Mouse (Mus musculus) lung, embryonic 15.5 days (tissue): Measurements from ENCODE around the gene Bnip2. TPM values are rescaled to one million over a fixed set of nuclear protein-coding genes. Genes with fewer than 3 reads are reported as not detected.

Experiments used
- ATAC-seq: fragments of 200-750 bp; cut with Nextera tagmentation; 2 replicates; pipeline ENCODE4 v1.8.0; 2017; ENCODE audit warnings: moderate number of reproducible peaks, borderline replicate concordance; ENCODE audit not compliant: low FRiP score, low TSS enrichment; ENCODE audit errors: extremely low read depth
- H3K27ac ChIP-seq: fragments of 300-500 bp; sonication (generic); 2 replicates; pipeline ENCODE4 v1.5.1; 2015; ENCODE audit warnings: moderate library complexity, mild to moderate bottlenecking, inconsistent platforms
- H3K27me3 ChIP-seq: fragments of 300-500 bp; sonication (generic); 2 replicates; pipeline ENCODE4 v1.6.1; 2015; ENCODE audit warnings: inconsistent platforms
- H3K36me3 ChIP-seq: fragments of 300-500 bp; sonication (generic); 2 replicates; pipeline ENCODE4 v1.6.1; 2015; ENCODE audit warnings: inconsistent platforms
- H3K4me1 ChIP-seq: fragments of 300-500 bp; sonication (generic); 2 replicates; pipeline ENCODE4 v1.6.1; 2015; ENCODE audit warnings: inconsistent platforms
- H3K4me2 ChIP-seq: fragments of 300-500 bp; sonication (generic); 2 replicates; pipeline ENCODE4 v1.6.1; 2015; ENCODE audit warnings: inconsistent platforms, mild to moderate bottlenecking, moderate library complexity
- H3K4me3 ChIP-seq: fragments of 300-500 bp; sonication (generic); 2 replicates; pipeline ENCODE4 v1.5.1; 2015; ENCODE audit warnings: mild to moderate bottlenecking, inconsistent platforms
- H3K9ac ChIP-seq: fragments of 300-500 bp; sonication (generic); 2 replicates; pipeline ENCODE4 v1.6.1; 2015; ENCODE audit warnings: inconsistent platforms
- H3K9me3 ChIP-seq: fragments of 300-500 bp; sonication (generic); 2 replicates; pipeline ENCODE4 v1.6.1; 2016; ENCODE audit warnings: inconsistent platforms
- WGBS: fragments of 180-500 bp; shearing (Covaris S2); methylation state at CpG from one replicate; pipeline ENCODE4 v1.1.7; 2015; 5-methylcytosine and 5-hydroxymethylcytosine counted together
- polyA plus RNA-seq: library from polyadenylated mRNA; unstranded; fragments of >200 nt; fragmentation: Nextera tagmentation; extraction: Ambion mirVana; gene quantifications from 2 replicates; pipeline ENCODE4 v1.2.1, GENCODE M21; 2015

Gene Bnip2
- 121 and 122 TPM in 2 replicates for polyA plus RNA-seq

- peaks cover 35% of the 10 kb centered on the region for H3K4me1 ChIP-seq
- 0% methylated on average over 60 of the region's 76 CpGs for WGBS
- peak within 1 kb of the TSS; percentile 96 for H3K27ac ChIP-seq
- peak; percentile 93 for ATAC-seq
- peak within 1 kb of the TSS; percentile 88 for H3K4me3 ChIP-seq
- H3K9me3 ChIP-seq = no peaks in the 10 kb centered on the region
- peak within 1 kb of the TSS; percentile 97 for H3K9ac ChIP-seq
- peak within 1 kb of the TSS; percentile 57 for H3K4me2 ChIP-seq
- H3K36me3 ChIP-seq = 0 out of 2 replicates have a peak, but pooled peaks cover under 1% of the 10 kb centered on the region
- no peaks in the 10 kb centered on the region for H3K27me3 ChIP-seq
Observed at GRCm38 (mm10) chr9:69989303-69990121, at the start of gene Bnip2. Bnip2 (plus strand) TSS chr9:69989466.

GRCm38 (mm10) chr9:69940839-69941490 lies 48.3 kb upstream of the Bnip2 start:
- no peaks in the 10 kb centered on the region for H3K36me3 ChIP-seq
- no peak overlapping the region for H3K4me2 ChIP-seq
- no peaks in the 10 kb centered on the region for H3K4me1 ChIP-seq
- H3K27ac ChIP-seq = no peak overlapping the region
- H3K27me3 ChIP-seq = no peaks in the 10 kb centered on the region
- H3K9me3 ChIP-seq = no peaks in the 10 kb centered on the region
- 82% methylated on average over 7 of the region's 7 CpGs for WGBS
- no peak for ATAC-seq
- no peak overlapping the region for H3K4me3 ChIP-seq
- H3K9ac ChIP-seq = no peak overlapping the region

GRCm38 (mm10) chr9:69941556-69941955 lies 47.7 kb upstream of the Bnip2 start:
- WGBS = 69% methylated on average over 6 of the region's 6 CpGs
- no peak overlapping the region for H3K9ac ChIP-seq
- H3K36me3 ChIP-seq = no peaks in the 10 kb centered on the region

GRCm38 (mm10) chr9:69948964-69949363 lies 40.3 kb upstream of the Bnip2 start:
- Histone ChIP-seq H3K27me3 (no peaks in the 10 kb centered on the region), H3K27ac (no peak overlapping the region), H3K36me3 (no peaks in the 10 kb centered on the region), H3K9ac (no peak overlapping the region), H3K4me1 (no peaks in the 10 kb centered on the region), H3K9me3 (no peaks in the 10 kb centered on the region), H3K4me2 (no peak overlapping the region), H3K4me3 (no peak overlapping the region)
- ATAC-seq = no peak
- 7% methylated on average over 2 of the region's 2 CpGs for WGBS

More at GRCm38 (mm10) chr9:69941556-69941955, 47.7 kb upstream of the Bnip2 start:
- Histone ChIP-seq H3K4me3 (no peak overlapping the region), H3K27ac (no peak overlapping the region), H3K27me3 (no peaks in the 10 kb centered on the region), H3K4me2 (no peak overlapping the region), H3K4me1 (no peaks in the 10 kb centered on the region), H3K9me3 (no peaks in the 10 kb centered on the region)
- ATAC-seq = no peak

GRCm38 (mm10) chr9:69949641-69950040 lies 39.6 kb upstream of the Bnip2 start:
- Histone ChIP-seq H3K9me3 (no peaks in the 10 kb centered on the region), H3K27me3 (no peaks in the 10 kb centered on the region), H3K9ac (no peak overlapping the region), H3K4me1 (no peaks in the 10 kb centered on the region), H3K4me2 (no peak overlapping the region), H3K27ac (no peak overlapping the region), H3K36me3 (no peaks in the 10 kb centered on the region), H3K4me3 (no peak overlapping the region)
- 72% methylated on average over 4 of the region's 4 CpGs for WGBS
- no peak for ATAC-seq

GRCm38 (mm10) chr9:69961007-69961406 lies 28.3 kb upstream of the Bnip2 start:
- no peak overlapping the region for H3K4me2 ChIP-seq
- ATAC-seq = no peak
- 67% methylated on average over 6 of the region's 6 CpGs for WGBS

GRCm38 (mm10) chr9:69964370-69964769 lies 24.9 kb upstream of the Bnip2 start:
- no peak overlapping the region for H3K4me2 ChIP-seq
- H3K4me3 ChIP-seq = no peak overlapping the region
- 71% methylated on average over 3 of the region's 3 CpGs for WGBS
- no peaks in the 10 kb centered on the region for H3K4me1 ChIP-seq
- no peaks in the 10 kb centered on the region for H3K27me3 ChIP-seq
- no peak overlapping the region for H3K9ac ChIP-seq
- H3K9me3 ChIP-seq = no peaks in the 10 kb centered on the region
- no peak for ATAC-seq
- no peaks in the 10 kb centered on the region for H3K36me3 ChIP-seq
- H3K27ac ChIP-seq = no peak overlapping the region

More at GRCm38 (mm10) chr9:69961007-69961406, 28.3 kb upstream of the Bnip2 start:
- Histone ChIP-seq H3K4me1 (no peaks in the 10 kb centered on the region), H3K9ac (no peak overlapping the region), H3K36me3 (no peaks in the 10 kb centered on the region), H3K27me3 (no peaks in the 10 kb centered on the region), H3K9me3 (no peaks in the 10 kb centered on the region), H3K4me3 (no peak overlapping the region), H3K27ac (no peak overlapping the region)

GRCm38 (mm10) chr9:69985526-69985925 lies 3.7 kb upstream of the Bnip2 start:
- ATAC-seq = no peak

GRCm38 (mm10) chr9:69986063-69986462 lies 3.2 kb upstream of the Bnip2 start:
- Histone ChIP-seq H3K27ac (no peak overlapping the region), H3K9ac (no peak overlapping the region), H3K9me3 (no peaks in the 10 kb centered on the region), H3K4me3 (no peak overlapping the region), H3K36me3 (no peaks in the 10 kb centered on the region), H3K4me2 (no peak overlapping the region), H3K27me3 (no peaks in the 10 kb centered on the region), H3K4me1 (peaks cover 14% of the 10 kb centered on the region)
- ATAC-seq = no peak
- 71% methylated on average over 10 of the region's 10 CpGs for WGBS

More at GRCm38 (mm10) chr9:69985526-69985925, 3.7 kb upstream of the Bnip2 start:
- H3K4me1 ChIP-seq = peaks cover 8% of the 10 kb centered on the region
- H3K9ac ChIP-seq = no peak overlapping the region
- H3K4me2 ChIP-seq = no peak overlapping the region
- H3K27me3 ChIP-seq = no peaks in the 10 kb centered on the region
- WGBS = 72% methylated on average over 1 of the region's 1 CpGs
- H3K4me3 ChIP-seq = no peak overlapping the region
- no peaks in the 10 kb centered on the region for H3K9me3 ChIP-seq
- H3K27ac ChIP-seq = no peak overlapping the region
- H3K36me3 ChIP-seq = no peaks in the 10 kb centered on the region

GRCm38 (mm10) chr9:69986571-69986970 lies 2.7 kb upstream of the Bnip2 start:
- H3K4me1 ChIP-seq = peaks cover 19% of the 10 kb centered on the region
- no peaks in the 10 kb centered on the region for H3K36me3 ChIP-seq
- no peak overlapping the region for H3K27ac ChIP-seq
- H3K9ac ChIP-seq = no peak overlapping the region
- H3K4me3 ChIP-seq = no peak overlapping the region
- no peaks in the 10 kb centered on the region for H3K9me3 ChIP-seq
- no peak overlapping the region for H3K4me2 ChIP-seq
- ATAC-seq = no peak
- no peaks in the 10 kb centered on the region for H3K27me3 ChIP-seq
- WGBS = 75% methylated on average over 5 of the region's 5 CpGs

- H3K4me1 ChIP-seq = peaks cover 28% of the 10 kb centered on the region
- H3K36me3 ChIP-seq = no peaks in the 10 kb centered on the region
- no peak for ATAC-seq
- H3K9ac ChIP-seq = no peak overlapping the region
- no peak overlapping the region for H3K4me2 ChIP-seq
- H3K4me3 ChIP-seq = no peak overlapping the region
- no peak overlapping the region for H3K27ac ChIP-seq
- WGBS = 0% methylated on average over 3 of the region's 3 CpGs
- no peaks in the 10 kb centered on the region for H3K9me3 ChIP-seq
- no peaks in the 10 kb centered on the region for H3K27me3 ChIP-seq
Observed at GRCm38 (mm10) chr9:69987579-69987978, 1.7 kb upstream of the Bnip2 start.

GRCm38 (mm10) chr9:69988706-69989302 lies 462 bp upstream of the Bnip2 start:
- Histone ChIP-seq H3K27ac (peak overlapping the region; percentile 96), H3K4me1 (peaks cover 35% of the 10 kb centered on the region), H3K4me2 (peak overlapping the region; percentile 57), H3K9ac (peak overlapping the region; percentile 38; the same call in 1 of the 2 replicates), H3K27me3 (no peaks in the 10 kb centered on the region), H3K4me3 (peak overlapping the region; percentile 88), H3K9me3 (no peaks in the 10 kb centered on the region), H3K36me3 (no peaks in the 10 kb centered on the region)
- ATAC-seq = no peak
- WGBS = 33% methylated on average over 16 of the region's 16 CpGs
